Mouse (Mus musculus): ENCODE measurements around the gene Plekhh2. TPM values are rescaled to one million over a fixed set of nuclear protein-coding genes. Genes with fewer than 3 reads are reported as not detected.

Plekhh2 gene
- total RNA-seq (2014; rRNA removed): 3.1 and 4.3 TPM in 2 replicates
- polyA plus RNA-seq (2015; fragmentation: Nextera tagmentation; extraction: Ambion mirVana): 1.2 and 1.6 TPM in 2 replicates

- peak; percentile 91 for ATAC-seq (ENCODE audit: low FRiP score)
- peak within 1 kb of the TSS; percentile 55 for H3K4me3 ChIP-seq (ENCODE audit: low read depth, low read length)
- peak within 1 kb of the TSS; percentile 89 for H3K4me2 ChIP-seq (ENCODE audit: low read depth, low read length, poor library complexity, severe bottlenecking)
- no peaks in the 10 kb centered on the region for H3K36me3 ChIP-seq (ENCODE audit: insufficient read depth, low read length)
- no peaks in the 10 kb centered on the region for H3K27me3 ChIP-seq (ENCODE audit: insufficient read depth, low read length)
- H3K4me1 ChIP-seq (ENCODE audit: insufficient read depth, low read length): no peaks in the 10 kb centered on the region
- peak within 1 kb of the TSS; percentile 26; the same call in 1 of the 2 replicates for H3K27ac ChIP-seq (ENCODE audit: low read depth, low read length)
- TF ChIP-seq CTCF (IDR thresholded peaks at IDR 0.05): peak; percentile 53
- H3K9me3 ChIP-seq (ENCODE audit: low read length): no peaks in the 10 kb centered on the region
- under 1% methylated on average over 79 of the region's 79 CpGs for WGBS
- peak within 1 kb of the TSS; percentile 64 for H3K9ac ChIP-seq (replicated peaks; ENCODE audit: low read length, poor library complexity, severe bottlenecking)
- DNase-seq (ENCODE audit: low spot score): peak; percentile 85
Observed at GRCm38 (mm10) chr17:84511682-84512515, at the start of gene Plekhh2. TSS of gene Plekhh2 (plus strand) at chr17:84511895.

GRCm38 (mm10) chr17:84465753-84466608 lies 45.7 kb upstream of the Plekhh2 start, which contains the start of gene Thada:
TSS of gene Thada (minus strand) at chr17:84466205.
- Histone ChIP-seq H3K4me1 (ENCODE audit: insufficient read depth, low read length) (0 out of 2 replicates have a peak, but pooled peaks cover 5% of the 10 kb centered on the region), H3K9ac (replicated peaks; ENCODE audit: low read length, poor library complexity, severe bottlenecking) (peak within 1 kb of the TSS; percentile 75), H3K9me3 (ENCODE audit: low read length) (no peaks in the 10 kb centered on the region), H3K27ac (ENCODE audit: low read depth, low read length) (peak within 1 kb of the TSS; percentile 70), H3K36me3 (ENCODE audit: insufficient read depth, low read length) (no peaks in the 10 kb centered on the region), H3K27me3 (ENCODE audit: insufficient read depth, low read length) (no peaks in the 10 kb centered on the region), H3K4me3 (ENCODE audit: low read depth, low read length) (peak within 1 kb of the TSS; percentile 79), H3K4me2 (ENCODE audit: low read depth, low read length, poor library complexity, severe bottlenecking) (peak within 1 kb of the TSS; percentile 79)
- under 1% methylated on average over 67 of the region's 67 CpGs for WGBS
- DNase-seq (ENCODE audit: low spot score) (peak; percentile 99), ATAC-seq (ENCODE audit: low FRiP score) (peak; percentile 97)
- TF ChIP-seq CTCF (IDR thresholded peaks at IDR 0.05): peak; percentile 61

DNA sequence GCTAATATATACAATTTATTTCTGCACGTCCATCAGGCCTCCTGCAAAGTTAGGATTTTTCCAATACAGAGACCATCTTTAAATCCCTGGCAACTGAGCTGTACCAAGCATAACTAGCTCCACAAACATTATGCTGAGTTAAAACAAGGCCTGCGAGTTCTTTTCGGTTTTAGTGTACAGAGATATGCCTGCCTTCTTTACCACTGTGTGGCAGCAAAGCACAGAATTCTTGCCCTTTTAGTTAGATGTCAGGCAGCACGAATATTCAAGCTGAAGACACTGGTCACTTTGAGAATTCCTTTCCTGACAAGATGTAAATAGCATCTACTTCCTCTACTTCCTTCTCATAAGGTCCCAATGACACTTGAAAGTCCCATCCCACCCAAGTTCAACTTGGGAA lies 37.4 kb upstream of the Plekhh2 start:
- no peaks in the 10 kb centered on the region for H3K27me3 ChIP-seq (ENCODE audit: insufficient read depth, low read length)
- H3K4me3 ChIP-seq (ENCODE audit: low read depth, low read length): no peak overlapping the region
- 57% methylated on average over 4 of the region's 4 CpGs for WGBS
- H3K9me3 ChIP-seq (ENCODE audit: low read length): no peaks in the 10 kb centered on the region
- DNase-seq (ENCODE audit: low spot score) (peak; percentile 59), ATAC-seq (ENCODE audit: low FRiP score) (no peak)
- H3K27ac ChIP-seq (ENCODE audit: low read depth, low read length): no peak overlapping the region
- H3K4me2 ChIP-seq (ENCODE audit: low read depth, low read length, poor library complexity, severe bottlenecking): no peak overlapping the region
- no peaks in the 10 kb centered on the region for H3K4me1 ChIP-seq (ENCODE audit: insufficient read depth, low read length)
- peak; percentile 81 for TF ChIP-seq CTCF (IDR thresholded peaks at IDR 0.05)
- no peak overlapping the region for H3K9ac ChIP-seq (replicated peaks; ENCODE audit: low read length, poor library complexity, severe bottlenecking)
- H3K36me3 ChIP-seq (ENCODE audit: insufficient read depth, low read length): no peaks in the 10 kb centered on the region

DNA sequence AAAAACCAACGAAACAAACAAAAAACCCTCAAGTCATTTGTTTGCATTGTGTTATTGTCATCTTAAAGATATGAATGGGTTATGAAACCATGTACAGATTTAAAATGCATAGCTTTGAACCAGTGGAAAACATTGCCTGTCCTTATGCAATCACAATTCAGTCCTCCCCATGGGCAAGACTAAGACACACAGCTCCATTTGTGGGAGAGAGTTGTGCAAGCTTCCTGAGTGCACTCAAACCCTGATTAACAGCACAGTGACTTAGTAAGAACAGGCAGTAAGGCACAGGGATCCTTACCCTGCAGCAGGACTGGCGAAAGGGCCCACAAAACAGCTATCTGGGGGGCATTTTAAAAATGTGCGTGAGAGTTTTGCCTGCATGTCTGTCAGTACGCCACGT lies 34.5 kb upstream of the Plekhh2 start:
- 87% methylated on average over 5 of the region's 5 CpGs for WGBS
- Histone ChIP-seq H3K9ac (replicated peaks; ENCODE audit: low read length, poor library complexity, severe bottlenecking) (no peak overlapping the region), H3K27ac (ENCODE audit: low read depth, low read length) (no peak overlapping the region), H3K4me2 (ENCODE audit: low read depth, low read length, poor library complexity, severe bottlenecking) (no peak overlapping the region), H3K27me3 (ENCODE audit: insufficient read depth, low read length) (no peaks in the 10 kb centered on the region), H3K36me3 (ENCODE audit: insufficient read depth, low read length) (no peaks in the 10 kb centered on the region), H3K9me3 (ENCODE audit: low read length) (no peaks in the 10 kb centered on the region), H3K4me3 (ENCODE audit: low read depth, low read length) (no peak overlapping the region), H3K4me1 (ENCODE audit: insufficient read depth, low read length) (no peaks in the 10 kb centered on the region)
- DNase-seq (ENCODE audit: low spot score) (no peak), ATAC-seq (ENCODE audit: low FRiP score) (no peak)
- TF ChIP-seq CTCF (IDR thresholded peaks at IDR 0.05): no peak

DNA sequence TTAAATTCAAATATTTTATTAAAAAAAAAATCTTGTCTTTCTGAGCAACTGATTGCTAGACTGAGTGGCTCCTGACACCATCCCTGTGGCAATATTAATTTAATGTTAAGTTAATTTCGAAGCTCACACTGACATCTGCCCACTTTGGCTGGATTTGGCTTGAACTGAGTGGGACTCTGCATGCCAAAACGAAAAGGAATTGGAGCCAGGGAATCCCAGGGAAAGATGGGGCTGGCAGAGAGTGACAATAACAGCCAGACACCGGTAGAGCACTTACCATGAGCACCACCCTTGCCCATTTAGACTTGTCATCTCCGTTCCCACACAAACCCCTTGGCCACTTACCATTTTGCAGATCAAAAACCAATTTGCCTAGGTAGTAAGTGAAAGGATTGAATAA lies 33.4 kb upstream of the Plekhh2 start:
- H3K4me3 ChIP-seq (ENCODE audit: low read depth, low read length): no peak overlapping the region
- H3K4me1 ChIP-seq (ENCODE audit: insufficient read depth, low read length): no peaks in the 10 kb centered on the region

More for the DNA sequence above, 33.4 kb upstream of the Plekhh2 start:
- no peaks in the 10 kb centered on the region for H3K9me3 ChIP-seq (ENCODE audit: low read length)
- ATAC-seq (ENCODE audit: low FRiP score): no peak
- no peak overlapping the region for H3K27ac ChIP-seq (ENCODE audit: low read depth, low read length)
- H3K4me2 ChIP-seq (ENCODE audit: low read depth, low read length, poor library complexity, severe bottlenecking): no peak overlapping the region
- WGBS: 73% methylated on average over 4 of the region's 4 CpGs
- no peak overlapping the region for H3K9ac ChIP-seq (replicated peaks; ENCODE audit: low read length, poor library complexity, severe bottlenecking)
- TF ChIP-seq CTCF (IDR thresholded peaks at IDR 0.05): no peak
- peak; percentile 34 for DNase-seq (ENCODE audit: low spot score)
- no peaks in the 10 kb centered on the region for H3K36me3 ChIP-seq (ENCODE audit: insufficient read depth, low read length)
- H3K27me3 ChIP-seq (ENCODE audit: insufficient read depth, low read length): no peaks in the 10 kb centered on the region

All from midbrain, postnatal 0 days (tissue).